Mouse (Mus musculus): ENCODE data around the gene Rbm28. TPM values are rescaled to one million over a fixed set of nuclear protein-coding genes. Genes with fewer than 3 reads are reported as not detected.
"Not testable (repeated sequence)": the region's sequence is repeated elsewhere in the genome, so short reads cannot be mapped to it uniquely, and the experiment has no call there.

Gene Rbm28
- total and polyA plus RNA-seq, 3 experiments = 4.6 to 18.8 (median 18.4) TPM

DNA sequence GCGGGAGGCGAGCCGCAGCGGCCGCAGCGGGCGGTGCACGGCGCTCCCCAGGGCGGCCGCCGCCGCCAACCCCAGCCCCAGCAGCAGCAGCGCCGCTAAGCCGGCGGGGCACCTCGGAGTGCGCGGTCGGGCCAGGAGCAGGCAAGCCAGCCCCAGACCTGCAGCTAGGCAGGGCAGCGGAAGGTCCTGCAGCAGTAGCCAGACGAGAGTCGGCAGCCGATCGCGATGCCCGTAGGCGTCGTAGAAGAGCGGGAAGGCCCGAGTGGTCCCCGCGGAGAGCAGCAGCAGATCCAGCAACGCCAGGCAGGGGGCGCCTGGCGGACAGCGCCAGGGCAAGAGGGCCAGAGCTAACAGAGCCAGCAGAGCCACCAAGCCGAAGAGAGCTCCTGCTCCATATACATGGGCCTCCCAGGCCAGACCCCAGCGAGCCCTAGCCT, 6.2 kb upstream of the Rbm28 start:
- Histone ChIP-seq H3K4me1 (ENCODE audit: control insufficient read depth, insufficient read depth, low read length) (no peaks in the 10 kb centered on the region; the same call in 1 of the 2 replicates), H3K36me3 (ENCODE audit: control insufficient read depth, insufficient read depth, low read length) (no peaks in the 10 kb centered on the region), H3K79me2 (replicated peaks; ENCODE audit: control insufficient read depth, insufficient read depth, low read length) (no peaks in the 10 kb centered on the region), H3K27me3 (ENCODE audit: control insufficient read depth, insufficient read depth, low read length) (peaks cover 6% of the 10 kb centered on the region), H3K4me3 (peak overlapping the region; percentile 59), H3K9ac (ENCODE audit: low read depth, low read length) (peak overlapping the region; percentile 75), H3K27ac (peak overlapping the region; percentile 34; the same call in 1 of the 2 replicates)
- intact Hi-C loops (cut with DNase I) = loop anchor here (1.0 to 2.0 kb wide), 2 partner anchors 27 to 70 kb away; no protein-coding TSS in a partner anchor
- DNase-seq = peak; percentile 86 to 88
- TF ChIP-seq EP300 (IDR thresholded peaks at IDR 0.05; ENCODE audit: insufficient read depth, low read depth, low read length) = no peak
- no peak for TF ChIP-seq POLR2A (IDR thresholded peaks at IDR 0.05; ENCODE audit: insufficient read depth, low read depth, low read length)
- no peak; the same call in 1 of the 2 replicates for TF ChIP-seq CTCF (IDR thresholded peaks at IDR 0.05)
- under 1% methylated on average over 40 of the region's 40 CpGs for WGBS

DNA sequence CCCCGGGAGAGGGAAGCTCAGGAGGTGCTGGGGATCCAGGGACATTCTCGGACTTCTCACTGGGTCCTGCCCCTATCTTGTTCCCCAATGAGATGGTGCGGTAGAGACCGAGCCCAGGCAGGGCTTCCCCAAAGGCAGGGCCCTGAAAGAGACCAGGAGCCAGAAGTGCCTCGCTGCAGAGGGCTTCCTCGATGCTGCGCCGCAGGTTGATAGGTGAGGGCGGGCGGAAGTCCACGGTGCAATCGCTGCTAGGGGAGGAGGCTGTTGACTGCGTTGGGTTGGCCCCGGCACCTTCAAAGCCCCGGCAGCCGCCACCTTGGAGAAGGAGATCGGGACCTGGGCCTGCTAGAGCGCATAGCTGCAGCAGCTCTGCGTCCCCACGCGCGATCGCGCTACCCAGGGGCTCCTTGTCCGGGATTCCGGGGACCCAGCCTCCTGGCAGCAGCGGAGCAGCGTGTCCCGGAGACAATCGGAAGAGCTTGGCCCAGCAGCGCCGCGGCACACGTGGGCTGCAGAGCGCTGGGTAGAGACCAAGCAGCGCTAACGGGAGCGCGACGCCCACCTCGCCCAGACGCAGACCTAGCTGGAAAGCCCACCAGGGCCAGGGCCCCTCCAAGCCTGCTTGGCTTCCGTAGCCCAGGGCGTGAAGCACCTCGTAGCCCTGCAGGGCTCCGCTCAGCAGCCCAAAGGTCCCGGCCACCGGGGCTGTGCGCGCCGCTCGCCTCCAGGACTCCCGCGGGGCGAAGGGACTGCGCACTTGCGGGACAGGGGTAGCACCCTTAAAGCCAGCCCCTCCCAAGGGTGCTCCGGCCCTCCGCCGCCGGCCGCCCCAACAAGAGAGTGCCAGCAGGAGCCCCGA, 5.5 kb upstream of the Rbm28 start:
- Histone ChIP-seq H3K4me3 (peak overlapping the region; percentile 59), H3K36me3 (ENCODE audit: control insufficient read depth, insufficient read depth, low read length) (no peaks in the 10 kb centered on the region), H3K79me2 (replicated peaks; ENCODE audit: control insufficient read depth, insufficient read depth, low read length) (no peaks in the 10 kb centered on the region), H3K27ac (no peak overlapping the region; the same call in 1 of the 2 replicates), H3K4me1 (ENCODE audit: control insufficient read depth, insufficient read depth, low read length) (no peaks in the 10 kb centered on the region; the same call in 1 of the 2 replicates), H3K9ac (ENCODE audit: low read depth, low read length) (peak overlapping the region; percentile 75), H3K27me3 (ENCODE audit: control insufficient read depth, insufficient read depth, low read length) (peaks cover 6% of the 10 kb centered on the region)
- 7% methylated on average over 63 of the region's 63 CpGs for WGBS
- intact Hi-C loops (cut with DNase I) = loop anchor here (2.0 kb wide), 1 partner anchor 71 kb away; no protein-coding TSS in a partner anchor
- DNase-seq = peak; percentile 41 to 45
- TF ChIP-seq POLR2A (IDR thresholded peaks at IDR 0.05; ENCODE audit: insufficient read depth, low read depth, low read length) = no peak
- TF ChIP-seq EP300 (IDR thresholded peaks at IDR 0.05; ENCODE audit: insufficient read depth, low read depth, low read length) = no peak
- TF ChIP-seq CTCF (IDR thresholded peaks at IDR 0.05) = no peak

DNA sequence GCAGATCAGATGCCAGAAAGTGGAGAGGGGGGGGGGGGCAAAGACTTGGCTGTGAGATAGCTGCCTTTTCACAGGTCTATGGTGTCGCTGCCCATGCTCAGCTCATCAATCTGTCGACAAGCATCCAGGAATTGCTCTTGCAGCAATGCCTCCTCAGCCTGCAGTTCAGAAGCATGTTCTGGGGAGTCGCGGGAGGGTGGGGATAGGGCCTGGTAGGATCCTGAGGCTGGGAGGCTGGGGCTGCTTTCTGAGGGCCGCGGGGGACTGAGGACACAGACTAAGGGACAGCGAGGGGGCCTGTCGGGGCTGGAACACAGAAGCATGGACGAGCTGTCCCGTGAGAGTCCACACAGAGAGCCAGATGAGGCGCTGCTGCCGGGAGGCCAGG, 4.9 kb upstream of the Rbm28 start:
- DNase-seq = no peak
- WGBS = 35% methylated on average over 12 of the region's 12 CpGs
- H3K27ac ChIP-seq = no peak overlapping the region
- intact Hi-C loops (cut with DNase I) = loop anchor here (2.0 kb wide), 1 partner anchor 71 kb away; no protein-coding TSS in a partner anchor
- H3K9ac ChIP-seq (ENCODE audit: low read depth, low read length) = no peak overlapping the region
- no peaks in the 10 kb centered on the region for H3K79me2 ChIP-seq (replicated peaks; ENCODE audit: control insufficient read depth, insufficient read depth, low read length)
- H3K4me3 ChIP-seq = no peak overlapping the region
- no peaks in the 10 kb centered on the region for H3K36me3 ChIP-seq (ENCODE audit: control insufficient read depth, insufficient read depth, low read length)
- no peaks in the 10 kb centered on the region; the same call in 1 of the 2 replicates for H3K4me1 ChIP-seq (ENCODE audit: control insufficient read depth, insufficient read depth, low read length)
- TF ChIP-seq CTCF (IDR thresholded peaks at IDR 0.05) (no peak), EP300 (IDR thresholded peaks at IDR 0.05; ENCODE audit: insufficient read depth, low read depth, low read length) (no peak), POLR2A (IDR thresholded peaks at IDR 0.05; ENCODE audit: insufficient read depth, low read depth, low read length) (no peak)
- H3K27me3 ChIP-seq (ENCODE audit: control insufficient read depth, insufficient read depth, low read length) = peaks cover 6% of the 10 kb centered on the region

DNA sequence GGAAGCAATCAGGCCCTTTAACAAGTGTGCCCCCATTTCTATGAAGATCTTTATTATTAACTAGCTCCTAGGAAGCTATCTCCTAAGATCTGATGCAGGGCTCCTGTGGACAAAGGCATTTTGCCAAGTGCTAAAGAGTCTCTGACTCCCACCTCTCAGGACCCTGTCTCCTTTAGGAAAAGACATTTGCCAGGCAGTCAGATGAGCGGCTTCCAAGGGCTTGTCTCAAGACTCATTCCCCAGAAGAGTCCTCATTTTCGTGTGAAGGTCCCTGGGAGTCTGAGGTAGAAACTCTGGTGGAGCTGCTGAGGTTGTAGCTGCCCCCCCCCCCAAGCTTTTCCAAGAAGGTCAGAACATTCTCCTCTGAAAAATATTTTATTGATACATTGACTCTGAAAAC, 4.1 kb upstream of the Rbm28 start:
- intact Hi-C loops (cut with DNase I) = no loop called here
- H3K36me3 ChIP-seq (ENCODE audit: control insufficient read depth, insufficient read depth, low read length) = no peaks in the 10 kb centered on the region

DNA sequence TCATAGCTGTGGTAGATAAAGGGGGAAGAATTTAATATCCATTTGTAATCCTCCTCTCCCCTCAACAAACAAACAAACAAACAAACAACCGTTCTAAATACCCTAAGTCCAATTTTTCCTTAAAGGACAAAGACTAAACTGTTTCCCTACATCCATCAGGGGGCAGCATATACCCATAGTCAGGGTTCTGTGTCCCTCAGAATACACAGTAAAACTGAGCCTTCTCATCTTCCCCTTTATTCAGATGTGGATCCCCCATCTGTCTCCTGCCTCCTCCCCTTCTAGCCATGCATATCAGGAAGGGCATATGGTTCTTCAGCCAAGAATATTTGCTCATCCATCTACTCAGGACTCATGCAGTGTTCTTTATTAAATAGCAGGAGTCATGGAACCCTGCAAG, 1.4 kb upstream of the Rbm28 start:
- Histone ChIP-seq H3K4me1 (ENCODE audit: control insufficient read depth, insufficient read depth, low read length) (peaks cover 2% of the 10 kb centered on the region), H3K4me3 (no peak overlapping the region), H3K9ac (ENCODE audit: low read depth, low read length) (no peak overlapping the region), H3K27me3 (ENCODE audit: control insufficient read depth, insufficient read depth, low read length) (peaks cover 6% of the 10 kb centered on the region), H3K27ac (no peak overlapping the region), H3K79me2 (replicated peaks; ENCODE audit: control insufficient read depth, insufficient read depth, low read length) (no peaks in the 10 kb centered on the region), H3K36me3 (ENCODE audit: control insufficient read depth, insufficient read depth, low read length) (no peaks in the 10 kb centered on the region)
- TF ChIP-seq EP300 (IDR thresholded peaks at IDR 0.05; ENCODE audit: insufficient read depth, low read depth, low read length) (no peak), CTCF (IDR thresholded peaks at IDR 0.05) (peak; percentile 89)
- 0% methylated on average over 1 of the region's 1 CpGs for WGBS
- intact Hi-C loops (cut with DNase I) = loop anchor here (1.0 to 2.0 kb wide), 2 partner anchors 32 to 113 kb away; partner anchors contain the start of gene Fam71f2
- DNase-seq = peak in 1 of 2 experiments; percentile 32

More for the DNA sequence above, 4.1 kb upstream of the Rbm28 start:
- Histone ChIP-seq H3K27ac (no peak overlapping the region), H3K9ac (ENCODE audit: low read depth, low read length) (no peak overlapping the region), H3K4me3 (no peak overlapping the region), H3K4me1 (ENCODE audit: control insufficient read depth, insufficient read depth, low read length) (peaks cover under 1% of the 10 kb centered on the region; the same call in 1 of the 2 replicates), H3K27me3 (ENCODE audit: control insufficient read depth, insufficient read depth, low read length) (peaks cover 6% of the 10 kb centered on the region), H3K79me2 (replicated peaks; ENCODE audit: control insufficient read depth, insufficient read depth, low read length) (no peaks in the 10 kb centered on the region)
- TF ChIP-seq POLR2A (IDR thresholded peaks at IDR 0.05; ENCODE audit: insufficient read depth, low read depth, low read length) (no peak), CTCF (IDR thresholded peaks at IDR 0.05) (no peak), EP300 (IDR thresholded peaks at IDR 0.05; ENCODE audit: insufficient read depth, low read depth, low read length) (no peak)
- 51% methylated on average over 2 of the region's 2 CpGs for WGBS
- no peak for DNase-seq

DNA sequence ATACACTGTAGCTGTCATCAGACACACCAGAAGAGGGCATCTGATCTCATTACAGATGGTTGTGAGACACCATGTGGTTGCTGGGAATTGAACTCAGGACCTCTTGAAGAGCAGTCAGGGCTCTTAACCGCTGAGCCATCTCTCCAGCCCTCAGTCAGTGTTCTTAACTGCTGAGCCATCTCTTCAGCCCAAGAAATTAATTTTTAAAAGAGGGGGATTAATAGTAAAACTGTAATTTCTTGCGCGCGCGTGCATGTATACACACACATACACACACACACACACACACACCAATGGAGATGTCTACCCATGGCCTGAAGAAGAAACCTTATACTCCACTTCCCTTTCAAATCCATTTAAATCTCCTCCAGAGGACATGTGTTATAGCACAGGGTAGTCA, 3.5 kb downstream of the Rbm28 start:
- 97% methylated on average over 5 of the region's 5 CpGs for WGBS
- DNase-seq; H3K27me3 ChIP-seq (ENCODE audit: control insufficient read depth, insufficient read depth, low read length); H3K36me3 ChIP-seq (ENCODE audit: control insufficient read depth, insufficient read depth, low read length); H3K79me2 ChIP-seq (replicated peaks; ENCODE audit: control insufficient read depth, insufficient read depth, low read length); H3K4me1 ChIP-seq (ENCODE audit: control insufficient read depth, insufficient read depth, low read length); H3K4me3 ChIP-seq; H3K27ac ChIP-seq; H3K9ac ChIP-seq (ENCODE audit: low read depth, low read length): not testable (repeated sequence)
- intact Hi-C loops (cut with DNase I) = loop anchor here (5.0 kb wide), 1 partner anchor 186 kb away; the partner anchor contains the start of gene Calu

Data from heart, adult 2 months (tissue).